Mouse (Mus musculus): ENCODE measurements around the gene Enoph1.
A peak's percentile ranks its signal among the peaks of the same experiment; 100 is the strongest.

The Enoph1 gene

GRCm38 (mm10) chr5:100071541-100071940, 31.8 kb downstream of the Enoph1 start:
- DNase-seq (ENCODE audit: inconsistent age in 2 of 2, low spot score in 1 of 2): no peak

DNA sequence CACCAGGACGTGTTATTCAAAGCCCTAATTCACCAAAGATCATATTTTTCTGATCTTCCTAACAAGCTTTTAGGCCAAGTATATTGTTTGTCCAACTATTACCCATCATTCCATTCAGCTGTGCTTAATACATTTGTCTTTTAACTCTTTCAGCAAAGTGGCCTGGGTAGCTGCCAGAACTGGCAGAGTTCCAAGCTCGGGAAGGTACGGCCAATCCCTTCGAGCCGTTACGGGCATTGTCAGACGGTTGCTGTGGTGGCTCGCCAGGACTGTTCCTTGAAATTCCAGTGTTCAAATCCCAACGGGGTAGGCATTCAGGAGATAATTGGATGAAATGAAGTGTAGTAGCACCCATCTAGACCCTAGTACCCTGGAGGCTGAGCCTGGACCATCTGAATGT, 32.8 kb downstream of the Enoph1 start:
- DNase-seq (ENCODE audit: inconsistent age in 2 of 2, low spot score in 1 of 2): no peak

DNA sequence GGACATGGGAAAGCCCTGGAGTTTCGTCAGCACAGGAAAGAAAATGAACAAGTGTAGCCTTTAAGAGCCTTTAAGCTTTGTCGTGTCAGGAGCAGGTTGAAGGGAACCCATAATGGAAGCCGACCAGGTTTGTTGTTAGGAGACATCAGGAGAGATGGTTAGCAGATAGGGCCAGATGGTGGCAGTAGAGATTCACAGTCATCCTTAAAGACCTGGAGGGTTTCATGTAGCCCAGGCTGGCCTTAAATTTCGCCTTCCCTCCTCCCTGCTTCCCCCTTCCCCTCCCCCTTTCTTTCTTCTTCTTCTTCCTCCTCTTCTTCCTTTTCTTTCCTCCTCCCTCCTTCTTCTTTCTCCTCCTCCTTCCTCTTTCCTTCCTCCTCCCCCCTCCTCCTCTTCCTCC, 34.8 kb downstream of the Enoph1 start:
- DNase-seq (ENCODE audit: inconsistent age in 2 of 2, low spot score in 1 of 2): no peak

DNA sequence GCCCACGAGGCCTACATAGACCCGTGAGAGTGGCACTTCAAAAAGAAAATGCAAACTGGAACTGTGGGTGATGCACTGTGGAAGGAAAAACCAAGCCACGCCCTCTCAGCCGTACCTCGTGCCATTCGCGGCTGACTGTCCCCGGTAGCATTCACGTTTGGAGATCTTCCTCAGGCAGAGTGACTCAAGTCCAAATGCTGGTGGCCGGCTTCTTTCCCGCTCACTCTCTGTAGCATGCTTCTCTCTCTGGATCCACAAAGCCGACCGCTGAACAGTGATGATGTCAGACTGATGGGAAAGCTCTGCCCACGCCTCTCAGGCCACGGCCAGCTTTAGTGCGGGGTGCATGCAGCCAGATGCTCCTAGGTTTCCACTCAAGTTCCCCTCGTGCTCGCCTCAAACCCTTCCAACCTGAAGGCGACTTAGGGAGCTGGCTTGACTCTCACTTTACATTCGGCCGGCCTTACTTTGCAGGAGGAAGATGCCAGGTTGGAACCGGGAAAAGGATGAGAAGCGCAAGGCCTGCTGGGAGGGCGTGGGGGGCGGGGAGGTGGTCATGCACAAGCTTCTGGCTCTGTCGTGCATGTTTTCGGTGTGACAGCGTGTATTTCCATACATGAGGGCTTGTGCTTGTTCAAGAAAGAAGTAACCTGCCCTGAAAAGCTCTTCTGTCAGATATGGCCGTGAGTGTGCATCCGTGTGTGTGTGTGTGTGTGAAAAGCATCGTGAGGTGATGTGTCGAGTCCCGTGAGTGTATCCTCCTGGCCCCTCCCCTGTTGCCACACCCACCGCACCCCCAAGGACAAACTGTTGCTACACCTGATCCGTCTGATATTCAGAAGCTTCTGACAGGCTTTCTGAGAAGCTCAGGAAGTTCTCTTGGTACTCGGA, 39.5 kb downstream of the Enoph1 start:
- DNase-seq (ENCODE audit: inconsistent age in 2 of 2, low spot score in 1 of 2): peak in 1 of 2 experiments; percentile 56

GRCm38 (mm10) chr5:100079931-100080275, 40.1 kb downstream of the Enoph1 start:
- no peak for DNase-seq (ENCODE audit: inconsistent age in 2 of 2, low spot score in 1 of 2)

GRCm38 (mm10) chr5:100082006-100082405, 42.2 kb downstream of the Enoph1 start:
- no peak for DNase-seq (ENCODE audit: inconsistent age in 2 of 2, low spot score in 1 of 2)

GRCm38 (mm10) chr5:100083953-100084562, 44.3 kb downstream of the Enoph1 start:
- no peak for DNase-seq (ENCODE audit: inconsistent age in 2 of 2, low spot score in 1 of 2)

- DNase-seq (ENCODE audit: inconsistent age in 2 of 2, low spot score in 1 of 2): peak in 1 of 2 experiments; percentile 67
Observed at GRCm38 (mm10) chr5:100085097-100085496, 45.3 kb downstream of the Enoph1 start.

DNA sequence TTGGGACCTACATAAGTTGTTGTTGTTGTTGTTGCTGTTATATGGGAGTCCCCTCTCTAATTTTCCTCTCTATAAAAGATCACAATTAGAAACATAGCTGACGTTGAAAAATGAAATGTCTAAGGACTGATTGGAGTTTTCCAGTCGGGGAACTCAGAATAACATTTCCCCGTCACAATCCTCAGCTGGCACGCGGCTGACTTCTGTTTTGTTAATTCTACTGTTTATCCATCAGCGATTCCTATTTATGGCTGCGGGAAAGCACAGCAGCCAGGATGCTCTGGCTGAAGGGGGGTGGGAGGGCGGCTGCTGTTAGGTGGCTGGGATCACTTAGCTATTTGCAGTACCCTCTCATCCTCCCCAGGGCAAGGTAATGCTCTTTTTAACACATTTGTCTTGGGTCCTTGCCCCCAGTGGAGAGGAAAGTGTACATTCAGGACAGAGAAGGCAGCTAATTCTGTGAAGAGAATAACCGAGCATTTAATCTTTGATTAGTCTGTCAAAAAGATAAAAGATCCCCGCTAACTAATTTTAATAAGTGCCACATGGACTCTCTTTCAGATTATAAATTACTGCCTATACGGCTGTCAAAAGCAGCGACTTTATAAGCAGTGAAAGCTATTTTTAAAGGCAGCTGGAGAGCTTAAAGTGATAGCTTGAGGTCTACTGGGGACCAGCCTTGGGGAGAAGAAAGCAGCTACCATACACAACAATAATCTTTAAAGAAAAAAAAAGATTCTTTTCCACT, 50.9 kb downstream of the Enoph1 start:
- DNase-seq (ENCODE audit: inconsistent age in 2 of 2, low spot score in 1 of 2): no peak

GRCm38 (mm10) chr5:100091263-100091594, 51.4 kb downstream of the Enoph1 start:
- no peak for DNase-seq (ENCODE audit: inconsistent age in 2 of 2, low spot score in 1 of 2)

DNA sequence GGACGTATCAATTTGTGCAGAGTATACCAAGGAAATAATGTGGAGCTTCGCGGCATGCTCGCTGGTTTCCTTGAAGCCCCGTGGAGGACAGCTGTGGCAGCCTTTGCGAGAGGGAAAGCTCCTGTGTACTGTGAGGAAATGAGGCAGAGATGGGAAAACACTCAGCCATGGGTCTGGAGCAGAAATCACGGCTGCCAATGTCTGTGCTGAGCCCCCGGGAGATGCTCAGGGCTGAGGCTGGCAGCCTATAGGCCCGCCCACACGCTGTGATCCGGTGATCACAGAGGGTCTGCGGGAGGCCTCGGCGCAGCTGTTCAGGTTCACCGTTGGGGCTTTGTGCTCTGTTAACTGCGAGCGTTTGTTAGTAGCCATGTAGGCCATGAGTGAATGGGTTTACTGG, 51.8 kb downstream of the Enoph1 start:
- no peak for DNase-seq (ENCODE audit: inconsistent age in 2 of 2, low spot score in 1 of 2)

- no peak for DNase-seq (ENCODE audit: inconsistent age in 2 of 2, low spot score in 1 of 2)
Observed at GRCm38 (mm10) chr5:100096955-100097354, 57.2 kb downstream of the Enoph1 start.

GRCm38 (mm10) chr5:100097967-100098366, 58.2 kb downstream of the Enoph1 start:
- DNase-seq (ENCODE audit: inconsistent age in 2 of 2, low spot score in 1 of 2): no peak

DNA sequence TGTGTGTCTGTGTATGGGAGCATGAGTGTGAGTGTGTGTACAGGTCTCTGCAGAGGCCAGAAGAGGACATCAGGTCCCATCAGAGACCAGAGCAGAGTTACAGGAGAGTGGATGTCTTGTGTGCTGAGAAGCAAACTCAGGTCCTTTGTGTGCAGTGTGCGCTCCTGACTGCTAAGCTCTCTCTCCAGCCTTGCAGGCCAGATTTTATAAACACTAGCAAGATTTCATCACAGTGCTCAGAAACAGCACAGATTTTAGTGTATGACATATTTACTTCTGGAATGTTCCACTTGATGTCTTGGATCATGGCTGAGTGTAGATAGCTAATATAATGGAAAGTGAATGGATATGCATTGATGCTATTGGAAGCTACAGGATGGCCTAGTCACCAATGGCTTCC, 62.6 kb downstream of the Enoph1 start:
- no peak for DNase-seq (ENCODE audit: inconsistent age in 2 of 2, low spot score in 1 of 2)

DNA sequence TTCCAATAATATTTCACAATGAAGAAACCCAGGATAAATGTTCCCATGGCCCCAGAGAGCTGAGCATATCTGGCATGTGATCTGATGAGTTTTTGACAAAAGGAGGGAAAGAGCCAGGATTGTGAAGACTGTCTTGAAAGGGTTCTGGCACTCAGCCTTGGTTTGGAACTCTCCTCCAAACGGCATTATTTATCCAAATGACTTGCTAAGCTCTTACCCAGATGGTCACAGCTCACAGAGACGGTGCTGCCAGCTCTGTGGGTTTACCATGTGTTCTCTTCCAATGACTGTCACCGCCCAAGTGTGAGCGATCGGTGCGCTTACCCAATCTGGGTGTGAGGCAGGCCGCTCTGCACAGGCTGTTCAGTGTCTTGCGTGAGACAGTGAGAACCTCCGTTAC, 69.1 kb downstream of the Enoph1 start:
- no peak for DNase-seq (ENCODE audit: inconsistent age in 2 of 2, low spot score in 1 of 2)

GRCm38 (mm10) chr5:100109543-100110282, 69.9 kb downstream of the Enoph1 start:
- DNase-seq (ENCODE audit: inconsistent age in 2 of 2, low spot score in 1 of 2): peak; percentile 43 to 71

- DNase-seq (ENCODE audit: inconsistent age in 2 of 2, low spot score in 1 of 2): no peak
Observed at GRCm38 (mm10) chr5:100110581-100110980, 70.8 kb downstream of the Enoph1 start.

GRCm38 (mm10) chr5:100113403-100113802, 73.6 kb downstream of the Enoph1 start:
- no peak for DNase-seq (ENCODE audit: inconsistent age in 2 of 2, low spot score in 1 of 2)
